Mouse (Mus musculus): ENCODE results near the gene Dock11. TPM values are rescaled to one million over a fixed set of nuclear protein-coding genes. Genes with fewer than 3 reads are reported as not detected.

Gene Dock11
- total RNA-seq, 4 experiments from 2014 or later, result 12.8 to 14.4 (median 13.7) TPM

- no peak for DNase-seq (ENCODE audit: low spot score in 2 of 2)
Measured at GRCm38 (mm10) chrX:35946394-35946793, 57.8 kb downstream of the Dock11 start.

DNA sequence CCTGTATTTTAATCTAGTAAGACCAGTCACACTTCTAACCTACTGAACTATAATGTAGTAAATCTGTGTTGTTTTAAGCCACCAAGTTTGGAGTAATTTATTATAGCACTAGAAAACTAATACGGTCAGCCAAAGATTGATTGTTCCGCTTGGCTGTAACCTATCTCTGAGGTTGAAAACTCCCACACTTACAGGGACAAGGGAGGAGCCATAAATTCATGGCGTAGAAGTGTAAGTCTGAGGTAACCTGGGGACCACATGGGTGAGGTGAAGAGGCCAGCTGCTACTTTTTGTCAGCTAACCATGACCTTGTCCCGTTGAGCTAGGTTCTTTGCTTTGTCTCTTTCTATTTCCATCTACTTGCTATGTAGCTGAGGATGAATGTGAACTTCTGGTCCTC lies 61.5 kb downstream of the Dock11 start:
- DNase-seq (ENCODE audit: low spot score in 2 of 2), result no peak

DNA sequence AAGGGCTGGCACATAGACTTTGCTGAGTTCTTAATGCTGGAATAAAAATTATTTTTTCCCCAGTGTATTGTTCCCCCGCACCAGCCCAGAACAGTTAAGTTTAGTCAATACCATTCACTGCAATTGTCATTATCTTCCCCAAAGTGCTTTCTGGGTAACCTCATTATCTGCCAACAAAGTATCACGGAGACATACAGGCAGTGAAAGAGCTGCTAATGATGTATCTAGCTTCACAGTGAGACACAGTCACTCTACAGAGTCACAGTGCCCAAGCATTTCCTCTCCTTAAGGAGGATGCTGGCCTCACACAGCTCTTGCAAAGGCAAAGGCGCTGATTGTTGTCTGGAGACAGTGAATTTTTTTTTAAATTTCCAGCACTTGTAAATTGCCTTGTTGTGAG lies 63.3 kb downstream of the Dock11 start:
- no peak for DNase-seq (ENCODE audit: low spot score in 2 of 2)

- no peak for DNase-seq (ENCODE audit: low spot score in 2 of 2)
Measured at GRCm38 (mm10) chrX:35952521-35953095, 64.0 kb downstream of the Dock11 start.

DNA sequence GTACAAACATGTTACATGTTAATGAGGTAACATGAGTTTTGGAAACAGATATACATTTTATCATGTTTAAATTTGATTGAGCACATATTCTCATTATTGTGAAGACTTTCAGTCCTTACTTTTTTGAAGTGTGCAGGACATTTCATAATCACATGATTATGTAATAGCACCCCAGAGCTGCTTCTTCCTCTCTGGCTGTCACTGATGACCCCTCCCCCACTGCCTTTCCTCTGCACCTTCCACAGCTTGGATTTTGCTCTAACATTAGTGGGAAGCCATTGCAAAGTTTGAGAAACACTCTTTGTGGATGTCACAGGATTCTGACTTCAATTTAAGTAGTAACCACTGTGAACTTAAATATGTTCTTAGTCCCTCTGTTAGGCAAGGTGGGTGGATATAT lies 67.6 kb downstream of the Dock11 start:
- no peak for DNase-seq (ENCODE audit: low spot score in 2 of 2)

GRCm38 (mm10) chrX:35963087-35963486 lies 74.5 kb downstream of the Dock11 start:
- no peak for DNase-seq (ENCODE audit: low spot score in 2 of 2)

DNA sequence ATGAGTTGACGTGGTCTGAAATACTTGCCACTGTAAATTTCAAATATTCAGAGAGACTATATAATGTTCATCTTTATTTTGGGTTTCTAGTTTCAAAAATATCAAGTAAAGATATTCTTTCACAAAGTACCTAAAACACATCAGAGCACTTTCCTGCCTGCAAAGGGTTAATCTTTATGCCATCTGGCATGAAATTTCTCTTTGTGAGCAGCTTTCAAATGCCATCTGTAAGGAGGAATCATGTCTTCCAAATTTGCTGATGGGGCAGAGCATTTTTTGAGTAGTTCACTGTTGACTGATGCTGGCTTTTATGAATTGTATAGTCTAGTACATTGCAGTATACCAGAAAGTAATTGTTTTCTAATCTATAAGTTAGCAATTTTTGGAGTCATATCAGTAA lies 80.6 kb downstream of the Dock11 start:
- DNase-seq (ENCODE audit: low spot score in 2 of 2), result no peak

DNA sequence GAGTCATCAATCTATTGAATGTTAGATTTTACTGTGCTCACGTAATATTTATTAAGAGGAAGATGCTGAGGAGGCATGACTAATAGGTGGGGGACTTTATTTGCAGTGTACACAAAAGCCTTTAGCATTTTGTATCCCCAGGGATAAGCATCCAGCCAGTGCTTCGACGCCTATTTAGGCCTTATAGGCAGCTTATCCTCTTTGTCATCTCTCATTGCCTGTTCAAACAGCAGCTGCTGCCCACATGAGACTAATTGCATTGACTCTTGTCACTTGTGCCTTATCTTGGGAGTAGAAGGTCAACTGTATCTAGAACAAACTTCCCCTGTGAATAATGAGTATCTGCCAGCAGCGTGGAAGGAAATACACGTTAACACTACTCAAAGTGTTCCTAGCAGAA lies 88.0 kb downstream of the Dock11 start:
- no peak for DNase-seq (ENCODE audit: low spot score in 2 of 2)

DNA sequence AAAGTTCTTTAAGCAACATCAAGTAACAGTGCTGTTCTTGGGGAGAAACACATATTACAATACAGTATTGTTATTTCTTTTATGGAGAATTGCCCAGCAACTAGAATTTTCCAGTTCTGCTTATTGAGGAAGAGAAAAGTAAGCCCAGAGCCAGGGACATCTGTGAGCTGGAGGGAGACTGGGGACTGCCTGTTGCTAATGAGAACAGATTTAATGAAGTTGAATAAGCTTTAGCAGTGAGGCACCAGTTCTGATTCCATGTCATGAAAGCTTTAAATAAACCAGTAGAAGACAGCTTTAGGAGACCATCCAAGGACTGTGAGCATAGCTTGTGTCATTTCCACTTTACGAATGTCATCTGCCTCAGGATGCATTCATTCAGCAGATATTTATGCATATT lies 99.3 kb downstream of the Dock11 start:
- DNase-seq (ENCODE audit: low spot score in 2 of 2), result peak in 1 of 2 experiments; percentile 5

DNA sequence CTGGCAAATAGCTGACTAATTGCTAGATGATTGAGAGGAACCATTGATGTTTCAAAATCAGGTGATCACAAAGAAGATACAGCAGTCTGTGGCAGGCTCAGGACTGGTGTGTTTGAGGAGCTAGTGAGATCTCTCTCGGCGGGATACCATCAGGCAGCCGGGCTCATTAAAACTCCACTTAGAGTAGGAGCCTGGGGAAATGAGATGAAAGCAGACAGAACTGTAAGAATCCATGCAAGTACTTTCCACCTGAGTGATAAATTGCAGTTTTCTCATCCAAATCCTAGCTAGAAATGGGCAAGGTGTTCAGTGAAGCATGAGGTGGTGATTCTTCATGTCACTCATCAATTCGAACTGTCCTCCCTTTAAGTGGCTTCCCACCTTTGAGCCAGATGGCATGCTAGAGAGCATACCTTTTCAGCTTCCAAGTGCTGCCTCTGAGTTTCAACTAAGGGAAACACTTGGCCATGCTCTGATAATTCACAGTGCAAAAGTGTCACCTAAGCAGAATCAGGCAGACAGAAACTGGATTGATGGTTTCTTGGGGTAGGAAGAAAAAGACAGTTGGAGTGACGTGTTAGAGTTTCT lies 102.0 kb downstream of the Dock11 start:
- DNase-seq (ENCODE audit: low spot score in 2 of 2), result no peak

GRCm38 (mm10) chrX:35994226-35994625 lies 105.6 kb downstream of the Dock11 start:
- DNase-seq (ENCODE audit: low spot score in 2 of 2), result no peak

DNA sequence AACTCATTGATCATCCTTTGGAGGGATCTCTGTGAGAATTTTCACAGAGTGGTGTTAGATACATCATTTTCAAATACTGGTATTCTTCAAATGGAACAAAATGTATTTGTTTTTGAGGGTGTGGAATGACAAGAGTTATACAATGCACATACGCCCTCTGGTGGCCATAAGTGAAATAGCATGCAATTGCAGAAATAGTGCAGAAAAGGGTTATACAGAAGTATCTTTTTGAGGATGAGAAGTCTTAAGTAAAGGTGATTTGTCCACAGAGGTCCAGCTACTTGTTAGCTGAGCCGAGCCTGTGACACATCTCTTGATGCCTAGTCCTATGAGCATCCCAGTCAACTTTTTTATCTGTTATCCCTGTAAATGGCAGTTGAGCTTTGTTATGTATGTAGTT lies 108.4 kb downstream of the Dock11 start:
- DNase-seq (ENCODE audit: low spot score in 2 of 2), result peak in 1 of 2 experiments; percentile 13

- no peak for DNase-seq (ENCODE audit: low spot score in 2 of 2)
Measured at GRCm38 (mm10) chrX:35997793-35998419, 109.3 kb downstream of the Dock11 start.

DNA sequence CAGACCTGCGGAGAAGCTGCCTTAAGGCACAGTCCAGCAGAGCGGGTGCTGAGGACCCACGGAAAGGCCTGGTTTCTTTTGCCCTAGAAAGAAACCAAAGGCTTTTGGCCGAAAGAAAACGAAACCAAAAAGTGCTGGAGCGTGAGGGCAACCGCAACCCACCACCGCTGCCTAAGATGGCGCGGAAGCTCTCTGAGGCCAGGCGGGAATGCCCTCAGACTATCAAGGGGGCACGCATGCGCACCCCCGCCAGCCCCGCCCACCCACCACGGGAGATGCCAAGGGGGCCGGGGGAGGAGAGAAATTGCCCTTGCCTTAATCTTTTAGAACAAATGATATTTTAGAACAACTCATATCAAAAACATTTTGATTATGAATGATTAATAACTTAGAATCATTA lies 137.0 kb downstream of the Dock11 start:
- no peak for DNase-seq (ENCODE audit: low spot score in 2 of 2)

- no peak for DNase-seq (ENCODE audit: low spot score in 2 of 2)
Measured at GRCm38 (mm10) chrX:36031113-36031512, 142.5 kb downstream of the Dock11 start.

DNA sequence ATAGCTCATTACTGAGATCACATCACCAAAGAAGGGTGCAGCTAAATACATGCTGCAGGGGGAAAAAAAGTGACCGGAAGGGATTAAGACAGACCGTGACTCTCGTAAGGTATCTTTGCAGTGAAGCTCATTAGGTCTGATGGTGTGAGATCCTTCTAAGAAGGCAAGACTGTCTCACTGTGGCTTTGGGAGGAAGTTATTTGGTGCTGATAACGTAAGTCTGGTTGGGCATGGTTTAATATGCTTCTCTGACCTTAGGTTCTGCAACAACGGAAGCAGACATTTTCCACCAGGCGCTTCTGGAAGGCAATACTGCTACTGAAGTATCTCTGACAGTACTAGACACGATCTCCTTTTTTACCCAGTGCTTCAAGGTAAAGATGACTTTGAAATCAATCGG lies 145.4 kb downstream of the Dock11 start:
- DNase-seq (ENCODE audit: low spot score in 2 of 2), result no peak

GRCm38 (mm10) chrX:36045731-36046130 lies 157.1 kb downstream of the Dock11 start:
- DNase-seq (ENCODE audit: low spot score in 2 of 2), result no peak

- no peak for DNase-seq (ENCODE audit: low spot score in 2 of 2)
Measured at GRCm38 (mm10) chrX:36047451-36047850, 158.8 kb downstream of the Dock11 start.

- no peak for DNase-seq (ENCODE audit: low spot score in 2 of 2)
Measured at GRCm38 (mm10) chrX:36050312-36050711, 161.7 kb downstream of the Dock11 start.

- no peak for DNase-seq (ENCODE audit: low spot score in 2 of 2)
Measured at GRCm38 (mm10) chrX:36073997-36074396, 185.4 kb downstream of the Dock11 start.

- no peak for DNase-seq (ENCODE audit: low spot score in 2 of 2)
Measured at GRCm38 (mm10) chrX:36077164-36077563, 188.5 kb downstream of the Dock11 start.

GRCm38 (mm10) chrX:36082917-36083316 lies 194.3 kb downstream of the Dock11 start:
- no peak for DNase-seq (ENCODE audit: low spot score in 2 of 2)
